Mouse (Mus musculus) right cerebral cortex, postnatal 36 days (tissue): ENCODE measurements around the gene Zfp655.
"Not testable (repeated sequence)": the region's sequence is repeated elsewhere in the genome, so short reads cannot be mapped to it uniquely, and the experiment has no call there.

Experiments
- DNase-seq, 2 experiments: peaks; one replicate each; pipeline ENCODE4 v3.0.0; 2022; ENCODE audit warnings: low spot score in 2 of 2, mixed read lengths in 1 of 2

Zfp655 gene

DNA sequence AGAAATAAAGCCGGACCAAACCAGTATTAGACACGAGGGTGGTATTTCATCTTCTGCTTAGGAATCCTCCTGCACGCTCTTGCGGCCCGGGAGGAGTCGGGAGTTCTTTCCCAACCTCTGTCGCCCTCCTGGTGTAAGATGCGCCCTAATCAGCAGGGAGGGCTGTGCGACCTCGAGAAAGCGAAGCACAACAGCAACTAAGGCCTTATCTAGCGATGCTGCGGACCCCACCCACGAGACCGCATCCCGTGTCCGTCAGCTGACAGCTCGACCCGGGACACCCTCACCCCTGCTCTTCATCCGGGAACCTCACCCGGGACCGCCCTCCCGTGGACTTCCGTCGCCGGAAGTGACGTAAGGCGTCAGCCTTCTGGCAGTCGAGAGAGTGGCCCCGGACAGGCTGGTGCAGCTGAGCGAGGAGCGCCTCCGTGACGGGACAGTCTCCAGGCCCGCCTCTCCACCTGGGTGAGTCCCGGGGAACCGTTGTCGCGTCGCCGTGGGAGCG, at the start of gene Zfp655:
TSS of gene Zfp655 (plus strand) at position 349 of the 505 bp plus-strand sequence.
- DNase-seq, result peak; percentile 95 to 97

DNA sequence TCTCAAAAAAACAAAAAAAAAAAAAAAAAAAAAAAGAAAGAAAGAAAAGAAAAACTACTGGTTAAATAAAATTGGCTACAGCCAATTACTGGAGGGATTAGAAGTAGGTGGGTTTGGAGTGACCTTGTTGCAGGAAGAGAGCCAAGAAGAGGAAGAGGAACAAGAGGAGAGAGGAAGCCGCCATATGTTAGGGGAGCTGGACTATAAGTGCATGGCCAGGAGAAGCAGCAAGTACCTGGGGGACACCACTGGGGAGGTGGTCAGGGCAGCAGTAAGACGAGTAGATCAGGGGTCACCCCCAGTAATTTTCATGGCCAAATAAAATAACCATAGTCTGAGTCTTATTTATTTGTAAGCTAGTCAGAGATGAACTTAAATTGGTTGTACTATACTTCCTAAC, 46.3 kb upstream of the Zfp655 start:
- DNase-seq, result no peak

DNA sequence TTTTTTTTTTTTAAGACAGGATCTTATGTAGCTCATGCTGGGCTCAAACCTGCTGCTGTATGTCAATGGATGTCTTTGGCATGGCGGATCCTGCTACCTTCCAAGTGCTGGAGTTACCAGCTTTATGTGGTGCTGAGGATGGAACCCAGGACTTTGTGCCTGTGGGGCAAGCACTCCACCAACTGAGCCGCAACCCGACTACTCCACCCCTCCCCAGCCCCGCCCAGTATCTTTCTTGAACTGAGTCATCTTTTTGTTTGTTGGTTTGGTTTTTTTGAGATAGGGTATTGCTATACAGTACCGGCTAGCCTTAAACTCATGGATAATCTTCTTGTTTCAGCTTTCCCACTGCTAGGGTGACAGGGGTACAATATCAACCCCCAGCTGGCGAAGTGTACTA, 42.1 kb upstream of the Zfp655 start:
- no peak for DNase-seq

DNA sequence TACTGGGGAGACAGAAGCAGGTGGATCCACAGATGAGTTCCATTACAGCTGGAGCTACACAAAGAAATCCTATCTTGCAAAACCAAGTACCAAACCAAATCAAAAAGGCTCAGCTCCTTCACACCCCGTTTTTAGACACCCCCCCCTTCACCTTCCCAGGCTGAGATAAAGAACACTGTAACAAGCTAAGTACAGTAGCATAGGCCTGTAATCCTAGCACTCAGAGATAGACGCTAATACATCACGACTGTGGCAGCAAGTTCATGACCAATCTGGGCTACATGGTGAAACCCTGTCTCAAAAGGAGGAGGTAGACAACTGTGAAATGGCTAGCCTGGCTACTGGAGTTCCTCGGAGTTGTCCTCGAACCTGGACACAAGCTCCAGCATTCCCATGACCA, 41.1 kb upstream of the Zfp655 start:
- DNase-seq, result no peak

DNA sequence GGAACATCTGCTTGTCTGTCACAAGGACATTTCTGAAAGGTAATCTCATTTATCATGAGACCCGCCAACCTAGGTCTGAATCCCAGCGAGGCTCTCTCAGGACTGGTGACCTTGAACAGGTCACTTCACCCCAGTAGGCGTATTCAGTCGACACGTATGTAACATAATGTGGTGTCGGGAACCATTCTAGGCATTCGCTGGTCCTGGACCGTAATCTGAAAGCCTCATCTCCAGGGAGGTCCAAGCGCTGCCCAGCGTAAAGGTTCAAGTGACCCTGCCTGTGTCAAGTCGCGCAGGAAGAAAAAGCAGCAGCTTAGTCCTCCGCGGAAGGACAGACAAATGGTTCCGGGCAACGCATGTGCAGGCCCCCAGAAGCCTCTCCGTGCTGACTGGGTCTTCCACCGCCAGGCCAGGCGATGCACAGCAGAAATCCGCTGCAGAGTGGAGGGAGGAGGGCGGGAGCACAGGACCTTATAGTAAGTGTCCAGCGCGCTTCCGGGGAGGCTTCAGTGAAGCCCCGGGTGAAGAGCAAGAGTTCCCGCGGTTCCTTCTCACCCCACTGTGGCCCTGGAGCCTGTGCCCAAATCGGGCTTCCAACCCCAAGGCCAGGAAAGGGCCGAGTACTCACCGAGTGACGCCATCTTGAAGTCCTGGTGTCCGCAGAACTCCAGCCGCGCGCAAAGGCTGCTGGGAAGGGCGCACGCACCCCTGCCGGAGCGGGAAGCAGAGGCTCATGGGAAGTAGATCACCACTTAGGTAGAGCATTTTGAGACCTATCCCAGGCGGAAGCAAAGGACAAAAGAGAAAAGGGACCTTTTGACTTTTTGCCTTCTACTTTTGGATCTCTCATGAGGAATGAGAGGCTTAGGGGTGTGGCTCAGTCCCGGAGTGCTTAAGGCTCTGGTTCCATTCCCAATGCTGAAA, 40.4 kb upstream of the Zfp655 start:
- peak; percentile 88 to 91 for DNase-seq

DNA sequence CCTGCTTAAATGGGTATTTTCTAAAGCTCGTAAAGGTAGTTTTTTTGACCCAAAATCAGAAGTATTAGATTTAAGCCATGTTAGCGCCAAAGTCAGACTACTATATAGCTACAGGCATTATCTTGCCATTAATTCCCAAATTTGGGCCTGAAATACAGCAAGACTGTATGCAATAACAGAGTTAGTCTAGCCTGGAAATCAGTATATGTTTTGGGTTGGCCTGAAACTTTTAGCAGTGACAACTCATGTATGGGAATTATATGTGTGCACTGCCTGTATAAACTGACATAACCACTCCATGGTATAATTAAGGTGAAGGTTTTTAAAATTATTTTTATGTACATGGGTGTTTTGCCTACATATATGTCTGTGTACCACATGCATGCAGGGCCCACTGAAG, 39.6 kb upstream of the Zfp655 start, which contains the start of gene Atp5j2:
TSS of gene Atp5j2 (minus strand) at position 101 of the 400 bp plus-strand sequence.
- no peak for DNase-seq

DNA sequence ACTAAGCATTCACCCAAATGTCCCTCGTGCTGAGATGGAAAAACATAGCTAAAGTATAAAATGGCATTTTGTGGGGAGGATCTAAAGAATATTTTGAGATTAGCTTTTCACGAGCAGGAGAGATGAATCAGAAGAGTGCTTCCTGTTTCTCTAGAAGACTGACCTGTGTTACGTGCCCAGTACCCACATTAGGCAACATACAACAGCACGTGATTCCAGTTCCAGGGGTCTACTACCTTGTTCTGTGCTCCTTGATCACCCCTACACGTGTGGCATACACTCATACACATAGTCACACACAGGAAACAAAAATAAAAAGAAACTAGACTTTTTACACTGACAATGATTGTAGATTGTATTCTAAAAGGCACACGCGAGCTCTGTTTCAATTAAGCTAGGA, 31.1 kb upstream of the Zfp655 start:
- DNase-seq, result no peak

DNA sequence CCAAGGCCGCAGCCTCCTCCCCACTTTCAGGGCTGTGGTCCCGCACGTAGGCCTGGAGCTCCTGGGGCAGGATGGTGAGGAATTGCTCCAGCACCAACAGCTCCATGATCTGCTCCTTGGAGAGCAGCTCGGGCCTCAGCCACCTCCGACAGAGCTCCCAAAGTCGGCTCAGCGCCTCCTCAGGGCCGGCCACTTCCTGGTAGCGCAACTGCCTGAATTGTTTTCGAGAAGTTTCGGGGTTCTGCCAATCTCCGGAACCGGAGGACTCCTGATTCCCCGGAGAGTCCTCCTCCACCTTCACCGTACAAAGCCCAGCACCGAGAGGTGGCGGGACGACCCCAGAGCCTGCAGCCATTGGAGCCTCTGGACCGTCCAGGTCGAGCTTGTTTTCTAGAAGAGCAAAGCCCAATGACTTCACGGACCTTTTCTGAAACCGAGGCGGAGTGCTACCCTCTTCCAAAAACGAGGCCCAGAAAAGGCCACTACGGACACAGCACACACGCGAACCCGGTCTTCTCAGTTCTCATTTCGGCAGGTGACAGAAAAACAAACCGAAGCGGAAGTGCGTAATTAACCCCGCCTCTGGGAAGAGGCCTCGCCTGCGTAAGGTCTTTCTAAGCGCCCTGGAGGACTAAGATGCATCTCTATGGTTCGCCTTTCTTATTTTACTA, 30.1 kb upstream of the Zfp655 start, which contains the start of gene Zkscan14:
TSS of gene Zkscan14 (minus strand) at position 548 of the 671 bp plus-strand sequence.
- DNase-seq, result peak; percentile 60 to 63

DNA sequence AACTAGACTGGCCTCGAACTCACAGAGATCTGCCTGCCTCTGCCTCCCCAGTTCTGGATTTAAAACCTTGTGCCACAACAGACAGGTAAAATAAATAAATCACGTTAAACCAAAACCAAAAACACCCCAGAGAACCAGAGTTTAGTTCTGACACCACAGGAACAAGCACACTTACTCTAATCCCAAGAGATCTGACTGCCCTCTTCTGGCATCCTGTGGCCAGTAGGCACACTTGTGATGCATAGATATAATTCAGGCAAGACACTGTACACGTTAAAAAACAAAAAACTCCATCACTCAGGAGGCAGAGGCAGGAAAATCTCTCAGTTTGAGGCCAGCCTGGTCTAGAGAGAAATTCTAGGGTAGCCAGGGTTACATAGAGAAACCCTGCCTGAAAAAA, 29.1 kb upstream of the Zfp655 start:
- DNase-seq, result no peak

DNA sequence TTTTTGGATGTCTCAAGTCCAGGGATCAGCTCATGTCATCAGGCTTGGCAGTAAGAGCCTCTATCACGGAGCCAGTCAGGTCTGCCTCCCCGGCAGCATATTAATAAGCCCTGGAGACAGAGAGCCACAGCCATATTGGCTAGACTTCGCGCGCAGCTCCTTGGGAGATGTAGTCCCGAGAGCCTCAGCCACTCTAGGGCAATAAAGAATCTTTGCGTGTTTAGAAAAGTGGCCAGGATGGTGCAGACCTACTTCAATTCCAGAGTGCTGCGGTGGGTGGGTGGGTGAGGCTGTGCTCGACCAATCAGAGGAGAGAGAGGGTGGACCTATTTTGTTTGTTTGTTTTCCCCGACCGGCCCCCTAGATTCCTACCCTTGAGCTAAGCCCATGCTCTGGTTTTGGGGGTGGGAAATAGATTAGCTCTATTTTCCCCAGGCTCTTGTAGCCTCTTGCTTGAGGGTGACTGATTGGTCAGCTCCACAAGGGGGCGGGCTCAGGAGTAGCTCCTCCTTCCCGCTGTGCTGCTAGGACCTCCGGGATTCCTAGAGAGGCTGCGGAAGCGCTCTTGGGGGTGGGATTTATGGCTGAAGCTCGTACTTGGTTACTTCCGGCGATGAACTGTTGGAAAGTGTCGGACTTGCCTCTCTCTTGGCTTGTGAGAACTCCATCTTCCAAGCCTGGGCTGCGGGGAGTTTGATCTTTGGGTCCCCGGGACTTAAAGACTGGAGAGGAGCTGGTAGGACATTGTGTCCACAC, 27.4 kb upstream of the Zfp655 start, which contains the start of gene Zkscan5:
TSS of gene Zkscan5 (plus strand) at position 627 of the 756 bp plus-strand sequence.
- DNase-seq, result peak; percentile 98

DNA sequence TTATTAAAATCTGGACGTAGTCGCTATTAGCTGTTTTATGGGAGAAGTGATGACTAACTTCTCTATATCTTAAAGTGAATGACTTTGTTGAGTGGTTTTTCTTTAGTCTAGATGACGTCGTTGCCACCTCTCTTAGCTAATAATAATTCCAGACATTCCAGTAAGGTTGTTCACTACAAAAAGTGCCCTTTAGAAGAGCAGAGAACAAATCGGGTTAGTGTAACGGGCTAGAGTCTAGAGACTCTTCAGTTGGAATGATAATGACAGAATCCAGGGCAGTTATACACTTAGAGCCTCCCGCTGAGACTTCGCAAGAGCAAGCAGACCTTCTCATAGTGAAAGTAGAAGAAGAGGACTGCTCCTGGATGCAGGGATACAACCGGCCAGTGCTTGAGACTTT, 26.5 kb upstream of the Zfp655 start:
- no peak for DNase-seq

DNA sequence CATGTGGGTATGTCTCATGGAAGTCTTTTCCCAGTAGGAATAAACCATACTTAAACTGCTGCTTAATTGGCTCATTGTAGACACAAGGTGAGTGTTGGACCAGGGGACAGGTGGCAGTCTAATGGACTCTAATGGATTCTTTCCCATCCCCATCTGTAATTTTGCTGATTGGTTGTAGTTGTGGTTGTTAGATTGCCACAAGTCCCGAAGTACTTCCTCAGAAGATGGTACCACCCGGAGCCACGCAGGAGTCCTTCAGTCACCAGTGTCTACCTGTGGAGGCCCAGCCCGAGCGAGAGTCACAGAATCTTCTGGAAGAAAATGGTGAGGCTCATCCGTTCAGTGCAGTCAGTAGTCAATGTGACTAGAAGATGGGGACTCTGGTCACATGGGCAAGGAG, 24.1 kb upstream of the Zfp655 start:
- no peak for DNase-seq

DNA sequence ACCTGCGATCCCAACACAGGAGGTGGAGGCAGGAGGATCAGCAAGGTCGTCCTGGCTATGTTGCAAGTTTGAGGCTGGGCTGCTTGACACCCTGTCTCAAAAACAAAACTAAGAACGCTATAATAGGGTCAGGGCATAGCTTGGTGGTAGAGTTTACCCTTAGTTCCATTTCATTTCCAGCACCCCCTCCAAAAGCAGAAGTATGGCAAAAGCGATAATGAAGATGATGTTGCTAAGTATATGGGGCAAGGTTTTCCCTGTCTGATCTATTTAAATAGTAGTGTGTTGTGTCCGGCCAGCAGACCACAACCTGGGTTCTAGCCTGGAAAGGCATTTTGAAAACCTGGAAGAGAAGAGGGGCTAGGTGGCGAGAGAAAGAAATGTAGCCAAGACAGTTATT, 23.6 kb upstream of the Zfp655 start:
- DNase-seq, result no peak

DNA sequence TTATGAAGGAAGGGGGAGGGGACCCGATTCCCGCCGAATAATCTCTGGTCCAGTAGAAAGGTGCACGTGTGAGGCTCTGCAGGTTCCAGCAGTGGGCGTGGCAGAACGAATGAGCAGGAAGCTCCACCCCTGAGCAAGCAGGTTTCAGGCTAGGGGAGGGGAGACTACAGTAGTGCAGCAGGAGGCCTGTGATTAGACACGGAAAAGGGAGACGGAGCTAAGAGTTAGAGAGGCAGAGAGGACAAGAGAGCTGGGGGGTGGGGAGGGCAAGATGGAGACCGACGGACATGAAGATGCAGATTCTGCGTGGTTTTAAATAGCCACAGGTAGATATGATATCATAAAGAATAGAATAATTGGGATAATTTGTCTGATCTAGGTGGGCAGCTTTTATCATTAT, 23.1 kb upstream of the Zfp655 start:
- DNase-seq, result not testable (repeated sequence)

DNA sequence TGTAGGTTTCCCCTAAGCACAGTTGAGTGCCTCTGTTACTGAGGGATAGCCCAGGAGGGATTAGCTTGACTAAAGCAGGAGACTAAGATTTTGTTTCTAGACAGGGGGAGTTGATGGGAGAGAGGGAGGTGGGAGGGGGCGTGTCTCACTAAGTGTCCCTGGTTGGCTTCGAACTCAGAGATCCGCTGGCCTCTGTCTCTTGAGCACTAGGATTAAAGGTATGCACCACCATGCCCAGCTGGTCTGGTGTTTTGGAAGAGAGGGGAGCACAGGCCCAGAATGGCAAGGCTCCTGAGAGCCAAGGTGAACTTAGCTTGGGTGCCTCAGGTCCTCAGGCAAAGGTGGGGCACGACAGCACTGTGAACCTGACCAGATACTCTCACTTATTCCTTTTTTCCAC, 20.2 kb upstream of the Zfp655 start:
- DNase-seq, result no peak

DNA sequence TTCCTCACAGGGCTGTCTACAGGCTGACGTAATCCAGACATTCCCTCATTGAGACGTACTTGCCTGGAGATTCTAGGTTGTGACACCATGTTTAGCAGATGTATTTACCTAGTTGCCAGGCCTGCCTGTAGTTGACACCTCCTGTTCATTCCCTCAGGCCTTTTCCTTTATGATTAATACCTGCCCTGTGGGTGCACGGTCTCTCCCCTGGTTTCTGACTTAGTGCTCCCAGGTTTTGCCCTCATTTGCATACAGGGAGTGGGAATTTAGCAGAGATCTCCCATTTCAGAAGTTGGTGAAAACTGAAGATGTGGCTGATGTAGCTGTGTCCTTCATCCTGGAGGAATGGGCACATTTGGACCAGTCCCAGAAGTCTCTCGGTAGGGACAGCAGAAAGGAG, 19.3 kb upstream of the Zfp655 start:
- DNase-seq, result no peak

DNA sequence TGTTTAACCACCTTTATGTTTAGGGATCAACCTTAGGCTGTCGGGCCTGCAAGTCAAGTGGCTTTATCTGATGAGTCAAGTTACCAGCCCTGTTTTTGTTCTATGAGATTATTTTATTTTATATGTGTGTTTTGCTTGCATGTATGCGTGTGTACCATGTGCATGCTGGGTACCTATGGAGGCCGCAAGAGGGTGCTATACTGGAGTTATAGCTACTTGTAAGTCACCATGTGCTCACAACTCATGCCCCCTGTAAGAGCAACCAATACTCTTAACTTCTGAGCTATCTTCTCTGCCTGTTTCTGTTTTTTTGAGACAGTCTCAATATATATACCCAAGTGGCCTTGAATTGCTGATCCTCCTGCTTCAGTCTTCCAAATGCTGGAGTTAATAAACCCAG, 18.0 kb upstream of the Zfp655 start:
- DNase-seq, result no peak

DNA sequence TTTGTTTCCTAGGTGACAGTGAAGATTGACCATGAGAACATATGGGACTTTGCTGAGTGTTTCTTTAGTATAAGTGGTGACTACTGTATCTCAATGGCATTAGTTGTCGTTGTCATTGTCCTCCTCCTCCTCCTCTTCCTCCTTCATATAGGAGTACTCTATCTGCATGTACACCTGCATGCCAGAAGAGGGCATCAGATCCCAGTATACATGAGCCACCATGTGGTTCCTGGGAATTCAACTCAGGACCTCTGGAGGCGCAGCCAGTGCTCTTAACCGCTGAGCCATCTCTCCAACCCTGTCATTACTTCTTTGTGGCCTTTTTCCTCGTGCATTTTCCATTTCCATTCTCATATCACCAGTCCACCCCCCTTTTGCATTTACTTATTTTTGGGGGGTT, 16.8 kb upstream of the Zfp655 start:
- no peak for DNase-seq

DNA sequence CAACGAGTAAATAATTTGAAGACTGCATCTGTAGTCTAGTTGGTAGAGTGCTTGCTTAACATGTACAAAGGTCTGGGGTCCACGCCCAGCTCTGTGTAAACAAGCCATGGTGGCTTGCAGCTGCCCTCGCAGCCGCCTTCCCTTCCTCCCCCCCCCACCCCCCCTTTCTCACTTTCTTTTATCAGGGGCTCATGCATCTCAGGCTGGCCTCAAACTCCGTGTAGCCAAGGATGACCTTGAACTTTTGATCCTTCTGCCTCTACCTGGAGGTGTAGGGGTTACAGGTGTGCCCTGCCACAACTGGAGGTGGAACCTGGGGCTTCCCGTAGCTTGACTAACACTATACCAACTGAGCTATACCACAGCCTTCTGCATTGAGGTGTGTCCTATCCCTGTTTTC, 13.8 kb upstream of the Zfp655 start:
- no peak for DNase-seq

DNA sequence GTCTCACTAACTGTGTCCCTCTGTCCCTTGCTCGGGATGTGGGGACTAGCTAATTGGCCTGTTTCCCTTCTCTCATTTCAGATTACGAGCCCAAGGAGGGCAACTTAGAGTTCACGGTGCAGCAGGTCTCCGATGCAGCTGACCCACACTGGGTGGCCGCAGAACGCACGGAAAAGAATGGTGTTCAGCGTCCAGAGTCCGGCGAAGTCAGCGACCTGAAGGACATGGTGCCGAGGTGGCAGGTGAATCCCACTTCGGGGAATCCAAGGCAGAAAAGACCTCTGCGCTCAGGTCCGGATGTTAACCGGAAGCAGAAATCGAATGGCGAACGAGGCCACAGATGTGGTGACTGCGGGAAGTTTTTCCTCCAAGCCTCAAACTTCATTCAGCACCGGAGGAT, 13.3 kb upstream of the Zfp655 start:
- no peak for DNase-seq

DNA sequence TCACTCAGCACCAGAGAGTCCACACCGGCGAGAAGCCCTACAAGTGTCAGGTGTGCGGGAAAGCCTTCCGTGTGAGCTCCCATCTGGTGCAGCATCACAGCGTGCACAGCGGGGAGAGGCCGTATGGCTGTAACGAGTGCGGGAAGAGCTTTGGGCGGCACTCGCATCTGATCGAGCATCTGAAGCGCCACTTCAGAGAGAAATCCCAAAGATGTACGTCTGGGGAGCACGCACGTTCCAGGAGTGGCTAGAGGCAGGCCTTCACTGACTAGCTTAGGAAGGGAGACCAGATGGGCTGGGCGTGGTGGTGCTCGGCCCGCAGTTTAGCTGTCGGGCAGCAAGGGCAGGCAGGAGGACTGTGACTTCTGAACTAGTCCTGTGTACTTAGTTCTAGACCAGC, 12.8 kb upstream of the Zfp655 start:
- no peak for DNase-seq

DNA sequence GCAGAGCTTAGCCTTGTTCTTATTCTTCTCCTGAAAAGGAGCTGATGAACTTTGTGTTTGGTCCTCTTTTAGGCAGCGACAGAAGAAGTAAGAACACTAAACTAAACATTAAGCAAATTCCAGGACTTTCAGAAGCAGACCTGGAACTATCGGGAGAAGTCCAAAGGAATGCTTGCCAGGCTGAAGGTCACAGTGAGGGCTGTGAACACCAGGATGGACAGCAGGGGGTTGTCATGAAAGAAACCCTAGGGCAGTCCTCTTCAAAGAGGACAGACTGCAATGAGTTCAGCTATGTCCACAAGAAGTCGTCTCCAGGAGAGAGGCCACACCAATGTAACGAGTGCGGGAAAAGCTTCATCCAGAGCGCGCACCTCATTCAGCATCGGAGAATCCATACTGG, 11.5 kb upstream of the Zfp655 start:
- DNase-seq, result no peak
